8 mouse cellular contexts compared by ENCODE assay signal in genomic region chr15:59864746-59865499, GRCm38 (mm10).
DNase-seq lines count a peak whose midpoint lies in the region; ATAC-seq and TF ChIP-seq lines count a peak whose summit lies in the region.

No protein-coding gene starts in this region.

- no peak overlapping the region for H3K9ac ChIP-seq in heart, postnatal 0 days (replicated peaks; ENCODE audit: low read depth, low read length)
- no peak overlapping the region for H3K9ac ChIP-seq in lung, embryonic 15.5 days

- 47% methylated on average over 18 of the region's 18 CpGs for WGBS in cerebellum, adult 2 months
- 46% methylated on average over 18 of the region's 18 CpGs for WGBS in heart, postnatal 0 days
- 39% methylated on average over 18 of the region's 18 CpGs for WGBS in lung, embryonic 15.5 days

- no peaks in the 10 kb centered on the region for H3K4me1 ChIP-seq in cerebellum, adult 2 months (ENCODE audit: control insufficient read depth, insufficient read depth, low read length)
- H3K4me1 ChIP-seq in heart, postnatal 0 days (ENCODE audit: control insufficient read depth, insufficient read depth), result no peaks in the 10 kb centered on the region
- H3K4me1 ChIP-seq in lung, embryonic 15.5 days, result no peaks in the 10 kb centered on the region

- no peaks in the 10 kb centered on the region for H3K27me3 ChIP-seq in cerebellum, adult 2 months (ENCODE audit: control insufficient read depth, insufficient read depth, low read length)
- no peaks in the 10 kb centered on the region for H3K27me3 ChIP-seq in heart, postnatal 0 days (ENCODE audit: control insufficient read depth, insufficient read depth, low read length)
- no peaks in the 10 kb centered on the region for H3K27me3 ChIP-seq in lung, embryonic 15.5 days

- peak overlapping the region; percentile 7; the same call in 1 of the 2 replicates for H3K4me2 ChIP-seq in heart, postnatal 0 days (ENCODE audit: low read depth, low read length)
- peak overlapping the region; percentile 19; the same call in 1 of the 2 replicates for H3K4me2 ChIP-seq in lung, embryonic 15.5 days

- H3K36me3 ChIP-seq in heart, postnatal 0 days (replicated peaks; ENCODE audit: control insufficient read depth, insufficient read depth, low read length), result no peaks in the 10 kb centered on the region
- no peaks in the 10 kb centered on the region for H3K36me3 ChIP-seq in lung, embryonic 15.5 days

- H3K27ac ChIP-seq in cerebellum, adult 2 months (ENCODE audit: insufficient read depth, low read length), result no peak overlapping the region
- no peak overlapping the region for H3K27ac ChIP-seq in heart, postnatal 0 days (ENCODE audit: low read depth)
- H3K27ac ChIP-seq in lung, embryonic 15.5 days, result no peak overlapping the region

- no peaks in the 10 kb centered on the region for H3K9me3 ChIP-seq in heart, postnatal 0 days (replicated peaks; ENCODE audit: control insufficient read depth, low read length)
- H3K9me3 ChIP-seq in lung, embryonic 15.5 days, result no peaks in the 10 kb centered on the region

- no peak for DNase-seq in cerebellum, adult 2 months
- DNase-seq in cerebellum, adult 9-10 months, result no peak
- DNase-seq in 416B (ENCODE audit: low read depth), result peak; percentile 43
- DNase-seq in embryo, embryonic 10 days (ENCODE audit: low spot score), result peak; percentile 64
- DNase-seq in heart, postnatal 0 days (ENCODE audit: low spot score), result peak; percentile 17
- peak; percentile 19 for DNase-seq in skeletal muscle tissue, adult 2 months (ENCODE audit: low read depth, low spot score)
- DNase-seq in left cerebral cortex, postnatal 10 days (ENCODE audit: extremely low spot score in 1 of 2, low spot score in 2 of 2), result no peak

- no peak for TF ChIP-seq POLR2A in cerebellum, adult 2 months (IDR thresholded peaks at IDR 0.05; ENCODE audit: borderline replicate concordance, insufficient read depth, low read length)

- TF ChIP-seq EP300 in heart, postnatal 0 days (IDR thresholded peaks at IDR 0.05; ENCODE audit: low read depth), result no peak

- TF ChIP-seq CTCF in cerebellum, adult 2 months (IDR thresholded peaks at IDR 0.05; ENCODE audit: borderline replicate concordance, insufficient read depth, low read depth, low read length), result peak; percentile 33; the same call in 1 of the 2 replicates
- TF ChIP-seq CTCF in heart, postnatal 0 days (IDR thresholded peaks at IDR 0.05; ENCODE audit: low read depth), result peak; percentile 58

- ATAC-seq in heart, postnatal 0 days (ENCODE audit: insufficient read depth, low read depth), result no peak
- no peak for ATAC-seq in lung, embryonic 15.5 days (ENCODE audit: borderline replicate concordance, extremely low read depth, low FRiP score, low TSS enrichment)

- no peak overlapping the region for H3K4me3 ChIP-seq in cerebellum, adult 2 months (replicated peaks; ENCODE audit: insufficient read depth, low read depth, low read length)
- no peak overlapping the region for H3K4me3 ChIP-seq in heart, postnatal 0 days (ENCODE audit: low read depth, low read length)
- no peak overlapping the region for H3K4me3 ChIP-seq in lung, embryonic 15.5 days

- intact Hi-C loops in left cerebral cortex, postnatal 10 days (cut with DNase I), result loop anchor here (5.0 kb wide), 1 partner anchor 478 kb away; no protein-coding TSS in a partner anchor

Comparison
In these comparisons a context has a peak if more than half of its experiments do, and no peak if none do; other contexts are left out.
1. DNase-seq: peak in 416B (single experiment), embryo, embryonic 10 days (single experiment), heart, postnatal 0 days (single experiment) and skeletal muscle tissue, adult 2 months (single experiment); none in cerebellum, adult 2 months (0 of 2), cerebellum, adult 9-10 months (single experiment) and left cerebral cortex, postnatal 10 days (0 of 2).